Mouse (Mus musculus) heart, adult 2 months (tissue): ENCODE results near the gene Slc16a14. TPM values are rescaled to one million over a fixed set of nuclear protein-coding genes. Genes with fewer than 3 reads are reported as not detected.
A peak's percentile ranks its signal among the peaks of the same experiment; 100 is the strongest.

ENCODE experiments used
- DNase-seq, 2 experiments: peaks; one replicate each; pipeline ENCODE4 v3.0.0; 2021
- H3K27ac ChIP-seq: fragments of 200-600 bp; 2 replicates; pipeline ENCODE4 v1.8.1; 2022
- H3K27me3 ChIP-seq: fragments of 200-500 bp; 2 replicates; pipeline ENCODE4 v1.6.1; 2012; ENCODE audit warnings: mild to moderate bottlenecking, low read length, inconsistent platforms, mixed read lengths; ENCODE audit not compliant: control insufficient read depth, insufficient read depth
- H3K36me3 ChIP-seq: fragments of 200-500 bp; 2 replicates; pipeline ENCODE4 v1.6.1; 2012; ENCODE audit warnings: low read length, inconsistent platforms; ENCODE audit not compliant: control insufficient read depth, insufficient read depth
- H3K4me1 ChIP-seq: fragments of 200-500 bp; 2 replicates; pipeline ENCODE4 v1.6.1; 2011; ENCODE audit warnings: low read length; ENCODE audit not compliant: control insufficient read depth, insufficient read depth
- H3K4me3 ChIP-seq: fragments of 200-600 bp; 2 replicates; pipeline ENCODE4 v1.8.1; 2022
- H3K79me2 ChIP-seq: fragments of 200-500 bp; replicated peaks from 2 replicates; pipeline ENCODE4 v1.6.1; 2012; ENCODE audit warnings: mild to moderate bottlenecking, inconsistent platforms, low read length, moderate library complexity, mixed read lengths; ENCODE audit not compliant: control insufficient read depth, insufficient read depth
- H3K9ac ChIP-seq: fragments of 200-500 bp; 2 replicates; pipeline ENCODE4 v1.6.1; 2012; ENCODE audit warnings: low read depth, mild to moderate bottlenecking, control low read depth, inconsistent platforms, low read length, mixed read lengths
- CTCF ChIP-seq: fragments of 200-600 bp; IDR thresholded peaks from 2 replicates; pipeline ENCODE4 v1.8.1; 2022; ENCODE audit warnings: antibody characterized with exemption, mild to moderate bottlenecking, moderate library complexity
- EP300 ChIP-seq: fragments of 200-500 bp; IDR thresholded peaks from 2 replicates; pipeline ENCODE4 v1.6.1; 2011; ENCODE audit warnings: low read depth, low read length, control low read depth; ENCODE audit not compliant: insufficient read depth
- POLR2A ChIP-seq: fragments of 200-500 bp; IDR thresholded peaks from 2 replicates; pipeline ENCODE4 v1.6.1; 2011; ENCODE audit warnings: mild to moderate bottlenecking, low read depth, low read length, control low read depth; ENCODE audit not compliant: insufficient read depth
- whole genome bisulfite sequencing: fragments of 180-500 bp; shearing (Covaris S2); methylation state at CpG from one replicate; pipeline ENCODE4 v1.1.7; 2018; 5-methylcytosine and 5-hydroxymethylcytosine counted together
- intact Hi-C: fragments of 180-260 bp; cut with DNase I; formaldehyde crosslinking; loops from one replicate; pipeline ENCODE4 v1.15.1; 2025
- polyA plus RNA-seq: library from polyadenylated mRNA; depleted of rRNA; stranded (reverse); fragments of >200 nt; gene quantifications from 2 replicates; pipeline ENCODE4 v1.2.3, GENCODE M21; 2012
- total RNA-seq, 2 experiments: library from RNA; stranded (reverse); gene quantifications; 2 replicates each; pipeline ENCODE4 v1.2.3; 2021

Gene Slc16a14
- total and polyA plus RNA-seq, 3 experiments, result 0.10 to 0.48 (median 0.23) TPM

GRCm38 (mm10) chr1:84947390-84947789 is 12.5 kb upstream of the Slc16a14 start:
- peak in 1 of 2 experiments; percentile 3 for DNase-seq

GRCm38 (mm10) chr1:84945950-84946349 is 11.0 kb upstream of the Slc16a14 start:
- no peaks in the 10 kb centered on the region for H3K27me3 ChIP-seq
- peak; percentile 11 to 15 for DNase-seq
- intact Hi-C loops, result no loop called here
- 56% methylated on average over 3 of the region's 3 CpGs for WGBS
- H3K9ac ChIP-seq, result no peak overlapping the region
- TF ChIP-seq EP300 (no peak), CTCF (no peak), POLR2A (no peak)
- no peak overlapping the region for H3K27ac ChIP-seq
- no peak overlapping the region for H3K4me3 ChIP-seq
- H3K4me1 ChIP-seq, result no peaks in the 10 kb centered on the region
- no peaks in the 10 kb centered on the region for H3K36me3 ChIP-seq
- H3K79me2 ChIP-seq, result no peaks in the 10 kb centered on the region

More at GRCm38 (mm10) chr1:84947390-84947789, 12.5 kb upstream of the Slc16a14 start:
- WGBS, result 76% methylated on average over 2 of the region's 2 CpGs
- intact Hi-C loops, result no loop called here
- no peak for TF ChIP-seq POLR2A
- no peak for TF ChIP-seq CTCF
- no peak for TF ChIP-seq EP300
- no peaks in the 10 kb centered on the region for H3K4me1 ChIP-seq
- no peaks in the 10 kb centered on the region for H3K79me2 ChIP-seq
- H3K9ac ChIP-seq, result no peak overlapping the region
- H3K36me3 ChIP-seq, result no peaks in the 10 kb centered on the region
- H3K27me3 ChIP-seq, result no peaks in the 10 kb centered on the region
- H3K4me3 ChIP-seq, result no peak overlapping the region
- no peak overlapping the region for H3K27ac ChIP-seq

- no peaks in the 10 kb centered on the region for H3K4me1 ChIP-seq
- WGBS, result 90% methylated on average over 4 of the region's 4 CpGs
- H3K79me2 ChIP-seq, result no peaks in the 10 kb centered on the region
- peak in 1 of 2 experiments; percentile 10 for DNase-seq
- H3K4me3 ChIP-seq, result no peak overlapping the region
- H3K36me3 ChIP-seq, result no peaks in the 10 kb centered on the region
- intact Hi-C loops, result no loop called here
- no peaks in the 10 kb centered on the region for H3K27me3 ChIP-seq
- TF ChIP-seq EP300, result no peak
- no peak for TF ChIP-seq CTCF
- no peak for TF ChIP-seq POLR2A
- no peak overlapping the region for H3K27ac ChIP-seq
- no peak overlapping the region for H3K9ac ChIP-seq
These were observed 8.6 kb upstream of the Slc16a14 start for GRCm38 (mm10) chr1:84943549-84943948.

GRCm38 (mm10) chr1:84942666-84943065 is 7.7 kb upstream of the Slc16a14 start:
- no peak overlapping the region for H3K4me3 ChIP-seq
- H3K79me2 ChIP-seq, result no peaks in the 10 kb centered on the region
- no peaks in the 10 kb centered on the region for H3K4me1 ChIP-seq
- DNase-seq, result peak in 1 of 2 experiments; percentile 1
- no peak overlapping the region for H3K27ac ChIP-seq
- H3K36me3 ChIP-seq, result no peaks in the 10 kb centered on the region
- intact Hi-C loops, result no loop called here
- H3K27me3 ChIP-seq, result no peaks in the 10 kb centered on the region
- H3K9ac ChIP-seq, result no peak overlapping the region
- TF ChIP-seq EP300 (no peak), POLR2A (no peak), CTCF (no peak)

GRCm38 (mm10) chr1:84940322-84940721 is 5.4 kb upstream of the Slc16a14 start:
- TF ChIP-seq POLR2A (no peak), CTCF (no peak), EP300 (no peak)
- Histone ChIP-seq H3K9ac (no peak overlapping the region), H3K27me3 (no peaks in the 10 kb centered on the region), H3K79me2 (no peaks in the 10 kb centered on the region), H3K4me3 (no peak overlapping the region), H3K4me1 (no peaks in the 10 kb centered on the region), H3K36me3 (no peaks in the 10 kb centered on the region), H3K27ac (no peak overlapping the region)
- no peak for DNase-seq
- 86% methylated on average over 2 of the region's 2 CpGs for WGBS
- intact Hi-C loops, result no loop called here

- DNase-seq, result no peak
- no peaks in the 10 kb centered on the region for H3K36me3 ChIP-seq
- no peak overlapping the region for H3K9ac ChIP-seq
- intact Hi-C loops, result no loop called here
- 74% methylated on average over 4 of the region's 4 CpGs for WGBS
- no peaks in the 10 kb centered on the region for H3K4me1 ChIP-seq
- no peaks in the 10 kb centered on the region for H3K79me2 ChIP-seq
- H3K27ac ChIP-seq, result no peak overlapping the region
- peaks cover 4% of the 10 kb centered on the region for H3K27me3 ChIP-seq
- no peak overlapping the region for H3K4me3 ChIP-seq
- TF ChIP-seq POLR2A (no peak), CTCF (no peak), EP300 (no peak)
These were observed 4.5 kb upstream of the Slc16a14 start for GRCm38 (mm10) chr1:84939466-84939865.
